Mouse (Mus musculus): Measurements from ENCODE around the gene Dpysl4.

DNA sequence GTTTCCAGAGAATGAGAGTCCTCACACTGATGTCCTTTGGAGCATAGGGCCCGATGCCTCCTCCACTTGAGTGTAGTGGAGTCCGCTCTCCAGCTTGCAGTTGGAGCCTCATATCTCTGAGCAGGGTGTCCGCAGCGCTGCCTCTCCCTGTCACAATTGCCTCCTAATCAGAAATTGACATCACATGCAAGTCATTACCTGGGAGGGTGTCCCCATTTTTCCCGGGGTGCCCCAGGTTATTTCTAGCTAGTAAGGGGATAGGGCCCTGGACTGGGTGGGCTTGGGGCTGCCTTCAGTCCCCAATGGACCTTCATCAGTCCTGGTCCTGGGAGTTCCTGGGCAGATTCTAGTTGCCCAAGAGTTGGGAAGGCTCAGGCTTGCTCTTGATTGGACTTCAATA, 6.9 kb downstream of the Dpysl4 start:
- no peak for TF ChIP-seq CTCF (IDR thresholded peaks at IDR 0.05; ENCODE audit: borderline replicate concordance, insufficient read depth, low read depth, low read length)
- TF ChIP-seq POLR2A (IDR thresholded peaks at IDR 0.05; ENCODE audit: borderline replicate concordance, insufficient read depth, low read length): no peak
